Mouse (Mus musculus) lung, adult 2 months (tissue): ENCODE results near the gene Atg7.

Source experiments
- CTCF ChIP-seq: fragments of 200-500 bp; IDR thresholded peaks from 2 replicates; pipeline ENCODE4 v1.5.1; 2011; ENCODE audit warnings: mild to moderate bottlenecking, low read length, control low read depth; ENCODE audit not compliant: insufficient read depth
- POLR2A ChIP-seq: fragments of 200-500 bp; IDR thresholded peaks from 2 replicates; pipeline ENCODE4 v1.6.1; 2011; ENCODE audit warnings: low read depth, mild to moderate bottlenecking, control low read depth, low read length, borderline replicate concordance; ENCODE audit errors: extremely low read depth

DNA sequence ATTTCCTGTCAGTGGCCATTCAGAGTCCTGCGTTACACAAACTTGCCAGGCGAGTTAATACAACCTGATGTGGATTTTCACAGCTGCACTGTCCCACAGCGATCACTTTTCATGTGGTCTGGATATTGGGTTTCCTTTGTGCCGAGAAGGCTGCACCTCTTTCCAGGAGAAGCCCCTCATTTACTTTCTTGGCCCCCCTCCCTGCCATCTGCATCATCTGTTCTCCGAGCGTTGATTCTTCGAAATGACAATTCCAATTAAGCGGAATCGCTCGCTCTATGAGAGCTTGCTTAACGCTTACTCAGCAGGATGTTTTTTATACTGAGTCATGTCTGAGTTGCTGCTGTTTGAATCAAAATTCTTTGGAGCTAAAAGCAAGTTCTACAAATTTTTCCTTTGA, 83.8 kb downstream of the Atg7 start:
- TF ChIP-seq POLR2A (no peak), CTCF (no peak)
